Mouse (Mus musculus): ENCODE measurements at regions not wholly inside any gene's neighbourhood (a gene's known extent, or its start where the extent isn't known, plus 50 kb on each side); places are given as distances from the start of the nearest gene placed in this dataset.

DNA sequence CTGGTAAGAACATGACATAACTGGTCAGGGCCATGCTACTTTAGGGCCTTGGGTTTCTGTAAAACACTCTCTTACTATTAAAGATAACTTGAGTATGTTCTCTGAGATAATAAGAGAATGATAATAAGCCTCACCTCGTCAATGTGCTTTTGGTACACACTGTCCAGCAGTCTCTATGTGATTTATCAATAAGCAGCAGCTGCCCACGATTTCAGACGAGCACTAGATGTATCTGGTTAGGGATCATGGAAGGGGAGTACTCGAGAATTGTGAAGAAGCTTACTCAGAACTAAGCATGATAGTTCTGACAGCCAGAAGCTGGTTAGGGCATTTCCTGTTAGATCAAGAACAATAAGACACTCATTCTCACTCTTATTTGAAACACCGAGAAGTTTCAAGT, 53.8 kb downstream of the Neurod6 start:
- no peak for DNase-seq (ENCODE audit: low spot score)

DNA sequence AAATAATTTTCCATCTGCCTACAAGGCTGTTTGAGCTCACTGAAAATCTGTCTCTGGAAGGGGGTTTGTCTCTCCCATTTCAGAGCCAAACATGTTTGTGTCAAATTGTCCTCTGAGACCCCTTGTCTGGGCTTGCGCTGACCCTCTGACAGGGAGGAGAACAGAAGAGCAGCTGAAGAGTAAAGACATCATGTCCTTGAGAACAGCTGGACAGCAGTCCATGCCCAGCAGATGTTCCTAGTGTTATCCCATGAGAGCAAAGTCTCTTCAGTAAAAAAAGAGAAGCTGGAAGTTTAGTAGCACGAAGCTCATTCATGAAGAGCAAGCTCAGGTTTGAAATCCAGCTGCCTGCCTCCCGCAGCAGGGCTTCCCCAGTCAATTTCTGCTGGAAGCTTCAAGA, 60.7 kb downstream of the Neurod6 start:
- no peak for DNase-seq (ENCODE audit: low spot score)

GRCm38 (mm10) chr6:55617922-55618481, 63.1 kb downstream of the Neurod6 start:
- DNase-seq (ENCODE audit: low spot score) = no peak

DNA sequence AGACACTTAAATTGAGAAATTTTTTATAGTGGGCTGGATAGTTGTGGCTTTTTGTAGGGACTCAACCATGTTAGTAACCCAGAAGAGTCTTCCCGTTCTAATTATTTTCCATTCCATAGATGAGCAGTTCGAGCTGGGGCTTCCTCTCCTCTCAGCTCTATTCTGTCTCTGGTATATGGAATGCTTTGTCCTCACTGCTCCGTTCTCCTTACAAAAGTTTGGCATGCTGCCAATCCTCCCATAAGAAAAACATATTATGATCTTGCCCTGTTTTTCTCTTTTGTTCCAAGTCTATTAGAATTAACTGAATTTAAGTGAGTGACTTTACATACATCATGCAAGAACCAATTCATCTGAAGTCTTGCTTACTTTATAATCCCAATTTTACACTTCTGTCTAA, 70.7 kb downstream of the Neurod6 start:
- peak; percentile 4 for DNase-seq (ENCODE audit: low spot score)

DNA sequence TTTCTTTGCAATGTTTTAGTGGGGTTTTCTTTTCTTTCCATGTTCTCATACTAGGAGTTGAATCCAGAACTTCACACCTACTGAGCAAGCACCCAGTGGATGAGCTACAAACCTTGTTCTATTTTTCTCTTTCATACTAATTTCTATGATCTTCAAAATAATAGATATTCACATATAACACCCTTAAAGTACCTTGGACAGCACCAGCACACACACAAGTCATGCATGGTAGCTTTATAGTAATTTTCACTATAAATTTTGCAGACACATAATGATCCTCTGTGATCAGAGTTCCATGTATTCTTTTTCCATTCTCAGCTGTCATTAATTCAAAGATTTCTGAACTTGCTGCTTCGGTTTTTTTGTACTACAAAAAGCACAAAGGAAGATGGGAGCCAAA, 71.1 kb downstream of the Neurod6 start:
- DNase-seq (ENCODE audit: low spot score) = no peak

DNA sequence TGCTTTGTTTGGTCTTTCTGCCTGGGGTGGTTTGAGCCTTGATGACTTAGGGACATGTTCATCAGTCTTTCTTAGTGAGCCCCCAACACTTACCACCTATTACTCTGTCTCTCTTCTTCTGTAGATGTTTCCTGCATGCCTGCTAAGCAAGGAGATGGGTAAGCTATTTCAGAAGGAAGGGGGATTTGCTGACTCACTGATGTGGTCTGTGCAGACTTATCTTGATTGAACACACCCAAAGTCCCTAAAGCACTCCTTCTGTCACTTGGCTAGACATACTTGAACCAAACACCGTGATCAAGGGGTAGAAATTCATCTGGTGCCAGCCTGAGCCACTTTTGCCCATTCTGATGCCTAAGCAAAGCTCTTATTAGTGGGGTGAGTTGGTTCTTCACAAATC, 72.0 kb downstream of the Neurod6 start:
- no peak for DNase-seq (ENCODE audit: low spot score)

DNA sequence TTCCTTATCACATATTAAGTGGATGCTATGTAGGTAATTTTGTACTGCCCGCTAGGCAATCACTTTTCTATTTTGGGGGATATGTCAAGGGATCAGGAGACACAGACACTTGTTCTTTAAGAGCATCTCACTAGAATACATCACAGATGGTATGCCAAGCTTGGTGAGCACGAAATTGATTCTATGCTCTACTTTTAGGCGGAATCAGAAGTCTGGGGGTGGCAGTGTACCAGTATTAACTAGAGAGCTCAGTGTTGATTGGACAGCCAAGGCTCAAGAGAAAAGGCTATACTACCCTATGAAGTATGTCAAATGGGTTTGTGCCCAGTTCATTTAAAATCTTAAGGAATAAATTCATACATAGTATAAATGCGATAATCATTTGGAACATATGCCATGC, 84.0 kb downstream of the Neurod6 start:
- DNase-seq (ENCODE audit: low spot score) = no peak

- DNase-seq (ENCODE audit: low spot score) = no peak
Observed at GRCm38 (mm10) chr6:55592126-55592525, 88.9 kb downstream of the Neurod6 start.

GRCm38 (mm10) chr6:55581106-55581505, 100.0 kb downstream of the Neurod6 start:
- no peak for DNase-seq (ENCODE audit: low spot score)

DNA sequence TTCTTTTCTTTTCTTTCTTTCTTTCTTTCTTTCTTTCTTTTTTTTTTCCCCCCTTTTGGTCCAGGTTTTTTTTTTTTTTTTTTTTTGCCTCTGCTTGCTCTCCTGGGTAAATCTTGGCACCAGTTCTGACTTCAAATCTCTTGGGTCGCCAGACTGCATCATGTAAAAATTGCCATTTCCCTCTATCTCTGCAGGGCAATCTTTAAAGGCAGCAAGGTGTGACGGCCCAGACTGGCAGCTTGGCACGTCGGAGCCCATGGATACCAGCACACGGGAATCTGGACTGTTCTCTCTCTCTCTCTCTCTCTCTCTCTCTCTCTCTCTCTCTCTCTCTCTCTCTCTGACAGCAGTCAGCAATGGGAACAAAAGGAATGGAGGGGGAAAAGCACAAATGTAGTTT, 101.0 kb downstream of the Neurod6 start:
- no peak for DNase-seq (ENCODE audit: low spot score)

- DNase-seq (ENCODE audit: low spot score) = no peak
Observed at GRCm38 (mm10) chr6:55579611-55580010, 101.5 kb downstream of the Neurod6 start.

DNA sequence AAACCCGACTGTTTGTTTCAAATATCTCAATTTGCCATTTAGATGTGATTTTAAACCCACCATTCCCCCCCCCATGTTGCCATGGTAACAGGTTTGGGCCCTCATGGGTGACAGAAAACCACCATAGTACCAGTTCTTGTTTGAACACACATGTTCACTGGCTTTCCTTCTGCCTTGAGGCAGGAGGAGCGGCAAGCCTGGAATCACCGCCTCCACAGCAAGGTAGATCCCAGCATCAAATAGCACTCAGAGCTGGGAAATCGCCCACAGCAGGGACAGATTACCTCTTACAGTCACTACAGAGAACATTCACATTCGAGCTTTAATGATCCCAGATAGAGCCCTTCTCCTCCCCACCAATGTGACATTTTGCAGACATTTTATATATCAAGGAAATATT, 102.0 kb downstream of the Neurod6 start:
- no peak for DNase-seq (ENCODE audit: low spot score)

GRCm38 (mm10) chr6:55578051-55578450, 103.0 kb downstream of the Neurod6 start:
- DNase-seq (ENCODE audit: low spot score) = no peak

GRCm38 (mm10) chr6:55567521-55567920, 113.5 kb downstream of the Neurod6 start:
- DNase-seq (ENCODE audit: low spot score) = no peak

GRCm38 (mm10) chr6:55565260-55566209, 113.8 kb downstream of the Adcyap1r1 start:
- DNase-seq (ENCODE audit: low spot score) = no peak

DNA sequence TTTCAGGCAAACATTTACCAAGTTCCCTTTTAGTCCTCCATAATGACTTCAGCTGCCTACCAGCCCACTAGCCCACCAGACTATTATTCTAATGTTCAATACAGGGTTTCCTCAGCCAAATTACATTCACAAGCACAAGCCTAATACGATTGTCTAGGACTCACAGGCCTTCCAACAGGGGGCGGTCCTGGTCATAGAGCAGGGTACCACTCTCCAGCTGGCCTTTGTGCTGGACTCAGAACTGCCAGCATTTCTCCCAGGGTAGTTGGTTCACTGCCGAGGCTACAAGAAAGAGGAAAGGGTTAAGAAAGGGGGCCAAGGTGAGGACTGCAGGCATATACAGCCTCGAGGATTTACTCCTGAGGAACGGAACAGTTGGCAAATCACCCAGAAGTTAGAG, 108.8 kb downstream of the Adcyap1r1 start:
- DNase-seq (ENCODE audit: low spot score) = no peak

GRCm38 (mm10) chr6:55559797-55560196, 108.0 kb downstream of the Adcyap1r1 start:
- no peak for DNase-seq (ENCODE audit: low spot score)
